Mouse (Mus musculus) forebrain, postnatal 0 days (tissue): ENCODE data around the gene Tmprss6. TPM values are rescaled to one million over a fixed set of nuclear protein-coding genes. Genes with fewer than 3 reads are reported as not detected.
A peak's percentile ranks its signal among the peaks of the same experiment; 100 is the strongest.

Experiments used
- ATAC-seq: fragments of 200-750 bp; cut with Nextera tagmentation; 2 replicates; pipeline ENCODE4 v1.8.0; 2017; ENCODE audit warnings: mild to moderate bottlenecking, moderate library complexity
- DNase-seq: peaks from one replicate; pipeline ENCODE4 v3.0.0-alpha.2; 2015
- H3K27ac ChIP-seq: fragments of 300-500 bp; sonication (generic); 2 replicates; pipeline ENCODE4 v1.5.1; 2014; ENCODE audit warnings: low read depth, mild to moderate bottlenecking, antibody characterized with exemption, low read length, moderate library complexity, mixed read lengths
- H3K27me3 ChIP-seq: fragments of 300-500 bp; sonication (generic); 2 replicates; pipeline ENCODE4 v1.6.1; 2014; ENCODE audit warnings: mild to moderate bottlenecking, low read length, mixed read lengths; ENCODE audit not compliant: insufficient read depth
- H3K36me3 ChIP-seq: fragments of 300-500 bp; sonication (generic); 2 replicates; pipeline ENCODE4 v1.6.1; 2014; ENCODE audit warnings: mild to moderate bottlenecking, moderate library complexity; ENCODE audit not compliant: insufficient read depth
- H3K4me1 ChIP-seq: fragments of 300-500 bp; sonication (generic); 2 replicates; pipeline ENCODE4 v1.6.1; 2014; ENCODE audit warnings: antibody characterized with exemption; ENCODE audit not compliant: insufficient read depth
- H3K4me2 ChIP-seq: fragments of 300-500 bp; sonication (generic); 2 replicates; pipeline ENCODE4 v1.6.1; 2014; ENCODE audit warnings: low read depth, mild to moderate bottlenecking, moderate library complexity
- H3K4me3 ChIP-seq: fragments of 300-500 bp; sonication (generic); 2 replicates; pipeline ENCODE4 v1.5.1; 2014; ENCODE audit warnings: low read depth, low read length, mixed read lengths
- H3K9ac ChIP-seq: fragments of 300-500 bp; sonication (generic); 2 replicates; pipeline ENCODE4 v1.6.1; 2014; ENCODE audit warnings: mild to moderate bottlenecking
- H3K9me3 ChIP-seq: fragments of 300-500 bp; sonication (generic); 2 replicates; pipeline ENCODE4 v1.6.1; 2016; ENCODE audit warnings: low read length
- CTCF ChIP-seq: sonication (generic); IDR thresholded peaks from 2 replicates; pipeline ENCODE4 v1.5.1; 2016; ENCODE audit warnings: antibody characterized with exemption, control low read depth, low read depth
- WGBS: fragments of 180-500 bp; shearing (Covaris S2); extraction: QIAGEN DNeasy Blood & Tissue Kit; methylation state at CpG from one replicate; pipeline ENCODE4 v1.1.7; 2014; 5-methylcytosine and 5-hydroxymethylcytosine counted together
- polyA plus RNA-seq: library from polyadenylated mRNA; unstranded; fragments of >200 nt; fragmentation: Nextera tagmentation; extraction: Ambion mirVana; gene quantifications from 2 replicates; pipeline ENCODE4 v1.2.1, GENCODE M21; 2015
- total RNA-seq: library from RNA; depleted of rRNA; stranded (reverse); fragments of >200 nt; gene quantifications from 2 replicates; pipeline ENCODE4 v1.2.3, GENCODE M21; 2014

The Tmprss6 gene
- total and polyA plus RNA-seq, 2 experiments from 2014 or later: 0.07 to 0.19 TPM

DNA sequence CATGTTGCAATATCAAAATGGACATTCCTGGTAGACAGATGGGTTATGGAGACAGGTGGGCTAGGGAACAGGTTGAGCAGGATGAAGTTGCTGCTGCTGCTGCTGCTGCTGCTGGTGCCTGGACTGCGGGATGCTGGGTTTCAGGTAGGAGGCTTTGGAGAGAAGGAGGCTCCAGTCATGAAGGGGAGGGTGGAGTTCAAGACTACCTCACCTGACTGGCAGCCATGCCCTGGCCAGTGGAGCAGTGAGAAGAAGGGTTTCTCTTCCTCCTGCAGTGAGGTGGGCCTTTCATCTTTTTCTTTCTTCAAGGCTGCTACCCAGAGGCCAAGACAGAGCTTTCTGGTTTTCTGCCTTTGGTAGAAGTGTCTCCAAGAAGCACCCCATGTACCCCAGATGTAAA, 8.4 kb upstream of the Tmprss6 start:
- ATAC-seq (no peak), DNase-seq (no peak)
- H3K4me1 ChIP-seq: no peaks in the 10 kb centered on the region
- no peak overlapping the region for H3K4me3 ChIP-seq
- H3K9ac ChIP-seq: no peak overlapping the region
- TF ChIP-seq CTCF: no peak
- no peaks in the 10 kb centered on the region for H3K9me3 ChIP-seq
- H3K4me2 ChIP-seq: no peak overlapping the region
- 92% methylated on average over 1 of the region's 1 CpGs for WGBS
- H3K27me3 ChIP-seq: no peaks in the 10 kb centered on the region
- no peaks in the 10 kb centered on the region for H3K36me3 ChIP-seq
- H3K27ac ChIP-seq: no peak overlapping the region

DNA sequence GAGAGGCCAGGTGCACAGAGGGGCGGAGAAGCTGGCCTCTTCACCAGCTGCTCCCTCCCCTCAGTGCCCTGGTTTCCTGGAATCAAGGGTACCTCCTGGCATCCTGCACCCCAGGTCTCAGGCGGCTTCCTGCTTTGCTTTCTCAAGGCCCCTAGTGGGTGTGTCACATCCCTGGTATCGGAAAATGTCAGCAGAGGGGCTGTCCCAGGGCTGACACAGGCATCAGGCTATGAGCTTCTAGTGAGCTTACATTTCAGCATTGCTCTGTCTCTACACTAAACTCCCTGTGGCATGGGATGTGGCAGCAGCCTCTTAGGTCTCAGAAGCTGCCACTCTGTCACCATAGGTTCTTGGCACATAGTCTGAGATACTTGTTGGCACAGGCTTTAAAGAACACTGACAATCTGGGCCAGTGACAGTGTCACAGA, 7.2 kb upstream of the Tmprss6 start:
- Histone ChIP-seq H3K36me3 (no peaks in the 10 kb centered on the region), H3K4me1 (no peaks in the 10 kb centered on the region), H3K4me2 (no peak overlapping the region), H3K4me3 (no peak overlapping the region), H3K9me3 (no peaks in the 10 kb centered on the region), H3K27ac (no peak overlapping the region), H3K27me3 (no peaks in the 10 kb centered on the region), H3K9ac (no peak overlapping the region)
- ATAC-seq: peak; percentile 16; the same call in 1 of the 2 replicates
- no peak for TF ChIP-seq CTCF
- WGBS: 77% methylated on average over 3 of the region's 3 CpGs
- no peak for DNase-seq

DNA sequence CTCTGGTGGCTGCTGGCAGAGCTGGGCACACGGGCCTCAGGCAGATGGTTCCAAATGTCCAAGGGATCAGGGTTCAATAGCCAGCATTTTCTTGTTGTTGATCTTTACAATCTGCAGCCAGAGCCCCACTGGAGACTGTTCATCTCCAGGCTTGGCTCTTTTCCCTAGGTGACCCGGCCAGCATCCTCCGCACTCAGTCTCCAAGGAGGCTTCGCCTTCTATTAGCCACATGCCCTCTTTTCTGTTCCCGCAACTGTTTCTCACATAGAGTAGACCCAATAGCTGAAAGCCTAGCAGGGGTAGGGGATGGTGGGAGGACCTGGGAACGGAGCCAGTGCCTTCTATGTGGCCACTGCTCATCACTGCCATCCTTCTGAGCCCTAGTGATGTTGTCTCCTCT, 5.0 kb upstream of the Tmprss6 start:
- H3K4me3 ChIP-seq: no peak overlapping the region
- H3K27me3 ChIP-seq: no peaks in the 10 kb centered on the region
- no peak overlapping the region for H3K4me2 ChIP-seq
- no peak overlapping the region for H3K9ac ChIP-seq
- WGBS: 71% methylated on average over 6 of the region's 6 CpGs
- no peaks in the 10 kb centered on the region for H3K4me1 ChIP-seq
- ATAC-seq (no peak), DNase-seq (no peak)
- no peak overlapping the region for H3K27ac ChIP-seq
- no peaks in the 10 kb centered on the region for H3K36me3 ChIP-seq
- H3K9me3 ChIP-seq: no peaks in the 10 kb centered on the region
- TF ChIP-seq CTCF: no peak

DNA sequence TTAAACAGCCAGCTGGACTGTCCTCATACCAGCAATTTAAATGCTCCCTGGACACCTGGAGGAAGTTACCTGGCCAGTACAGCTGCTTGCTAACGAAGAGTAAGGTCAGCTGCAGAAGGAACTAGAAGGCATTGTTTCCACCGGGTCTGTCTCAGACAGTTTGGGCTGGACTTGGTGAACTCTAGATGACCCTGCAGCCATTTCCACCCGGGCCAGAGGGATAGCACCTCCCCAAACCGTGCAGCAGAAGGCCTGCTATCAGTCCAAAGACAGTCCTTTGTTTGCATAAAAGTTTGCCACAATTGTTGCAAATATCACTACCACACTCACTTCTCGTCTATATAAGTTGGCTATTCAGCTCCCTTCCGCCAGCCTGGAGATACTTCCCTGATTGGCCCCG, 3.5 kb upstream of the Tmprss6 start:
- H3K27ac ChIP-seq: no peak overlapping the region
- no peaks in the 10 kb centered on the region for H3K4me1 ChIP-seq
- H3K4me2 ChIP-seq: no peak overlapping the region
- no peaks in the 10 kb centered on the region for H3K36me3 ChIP-seq
- no peak overlapping the region for H3K9ac ChIP-seq
- no peak for DNase-seq
- H3K9me3 ChIP-seq: no peaks in the 10 kb centered on the region
- ATAC-seq: no peak
- TF ChIP-seq CTCF: no peak
- WGBS: 56% methylated on average over 7 of the region's 7 CpGs
- no peak overlapping the region for H3K4me3 ChIP-seq
- no peaks in the 10 kb centered on the region for H3K27me3 ChIP-seq

DNA sequence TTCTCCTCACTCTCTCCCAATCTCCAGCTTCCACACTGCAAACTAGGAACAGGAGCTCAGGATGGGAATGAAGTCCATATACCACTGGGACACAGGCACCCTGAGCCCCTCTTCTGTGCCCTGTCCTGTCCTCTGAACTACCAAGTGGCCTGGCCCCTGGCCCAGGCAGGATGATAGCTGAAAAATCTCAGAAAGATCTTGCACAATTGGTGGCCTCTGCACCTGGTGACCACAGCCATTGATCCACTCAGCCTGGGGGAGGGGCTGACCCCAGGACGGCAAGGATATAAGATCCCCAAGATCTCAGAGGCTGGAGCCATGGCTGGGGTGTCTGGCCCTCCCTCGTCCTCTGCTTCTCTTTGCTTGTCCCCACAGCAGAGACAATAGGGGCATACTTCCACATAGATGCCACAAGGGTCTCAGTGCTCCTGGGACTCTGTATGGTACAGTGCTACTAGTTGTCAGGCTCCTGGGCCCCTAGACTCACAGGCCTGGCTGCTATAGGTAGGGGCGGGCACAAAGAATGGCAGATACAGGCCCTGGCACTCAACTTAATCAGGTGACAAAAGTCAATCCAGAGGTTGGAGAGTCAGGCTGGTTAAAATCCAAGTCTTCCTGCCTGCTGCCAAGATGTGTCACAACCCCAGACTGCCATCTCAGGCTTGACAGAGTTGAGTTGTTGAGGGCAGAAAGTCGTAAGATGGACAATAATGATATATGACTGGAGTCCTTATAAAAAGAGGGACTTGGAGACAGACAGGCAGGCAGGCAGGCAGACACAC, 2.3 kb upstream of the Tmprss6 start:
- WGBS: 66% methylated on average over 4 of the region's 4 CpGs

DNA sequence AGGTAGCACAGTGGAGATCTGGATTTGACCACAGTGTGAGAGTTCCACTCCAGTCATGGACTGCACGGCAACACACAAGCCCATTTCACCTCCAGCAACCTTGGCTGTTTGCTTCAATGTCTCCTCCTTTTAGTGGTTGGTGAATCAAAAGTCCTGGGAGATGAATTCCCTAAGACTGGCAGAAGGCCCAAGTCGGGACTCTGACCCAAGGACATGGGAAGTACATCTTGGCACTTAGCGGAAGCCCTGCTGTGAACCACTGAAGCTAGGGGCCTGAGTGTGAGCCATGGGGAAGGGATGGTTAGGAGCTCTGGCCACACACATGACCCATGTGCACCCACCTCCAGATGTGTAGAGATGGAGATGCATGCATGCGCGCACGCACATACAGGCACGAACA, 864 bp downstream of the Tmprss6 start:
- ATAC-seq: no peak
- H3K9me3 ChIP-seq: no peaks in the 10 kb centered on the region
- H3K36me3 ChIP-seq: no peaks in the 10 kb centered on the region
- WGBS: 92% methylated on average over 7 of the region's 7 CpGs
- H3K27ac ChIP-seq: no peak overlapping the region
- no peak overlapping the region for H3K9ac ChIP-seq
- TF ChIP-seq CTCF: no peak
- H3K27me3 ChIP-seq: no peaks in the 10 kb centered on the region
- no peak for DNase-seq
- no peaks in the 10 kb centered on the region for H3K4me1 ChIP-seq
- H3K4me3 ChIP-seq: no peak overlapping the region
- H3K4me2 ChIP-seq: no peak overlapping the region

More for the DNA sequence above, 2.3 kb upstream of the Tmprss6 start:
- no peak for ATAC-seq
- no peak overlapping the region for H3K4me2 ChIP-seq
- no peak overlapping the region for H3K4me3 ChIP-seq
- H3K27ac ChIP-seq: no peak overlapping the region
- no peaks in the 10 kb centered on the region for H3K27me3 ChIP-seq
- no peak for TF ChIP-seq CTCF
- H3K36me3 ChIP-seq: no peaks in the 10 kb centered on the region
- H3K9ac ChIP-seq: no peak overlapping the region
- no peaks in the 10 kb centered on the region for H3K9me3 ChIP-seq
- DNase-seq: no peak
- no peaks in the 10 kb centered on the region for H3K4me1 ChIP-seq

DNA sequence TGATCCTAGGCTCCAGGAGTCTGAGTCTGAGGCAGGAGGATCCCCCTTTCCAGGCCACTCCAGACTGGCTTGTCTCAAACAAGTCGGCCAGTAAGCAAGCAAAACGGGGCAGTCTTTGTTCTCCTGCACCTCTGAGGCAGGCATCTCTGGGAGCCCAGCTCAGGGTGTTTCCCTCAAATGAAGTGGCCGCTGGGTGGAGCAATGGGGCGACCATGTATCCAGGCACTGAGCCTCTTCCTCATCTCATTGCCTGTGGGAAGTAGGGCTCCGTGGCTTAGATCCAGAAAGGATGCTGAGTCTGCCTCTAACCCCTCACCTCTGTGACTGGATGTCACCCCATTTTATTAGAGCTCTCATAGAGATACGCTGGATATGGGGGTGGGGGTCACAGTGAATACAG, 1.6 kb downstream of the Tmprss6 start:
- no peak overlapping the region for H3K4me3 ChIP-seq
- no peak for DNase-seq
- H3K9me3 ChIP-seq: no peaks in the 10 kb centered on the region
- H3K36me3 ChIP-seq: no peaks in the 10 kb centered on the region
- WGBS: 42% methylated on average over 6 of the region's 6 CpGs
- no peak for ATAC-seq
- no peaks in the 10 kb centered on the region for H3K4me1 ChIP-seq
- no peak overlapping the region for H3K4me2 ChIP-seq
- TF ChIP-seq CTCF: no peak
- H3K27ac ChIP-seq: no peak overlapping the region
- H3K27me3 ChIP-seq: no peaks in the 10 kb centered on the region
- no peak overlapping the region for H3K9ac ChIP-seq
